Mouse (Mus musculus): ENCODE measurements around the gene Piezo1. TPM values are rescaled to one million over a fixed set of nuclear protein-coding genes. Genes with fewer than 3 reads are reported as not detected.

Gene Piezo1
- total and polyA plus RNA-seq, 2 experiments from 2014 or later = 1.2 to 10.0 TPM

- Histone ChIP-seq H3K36me3 (ENCODE audit: insufficient read depth, low read length) (no peaks in the 10 kb centered on the region), H3K9ac (replicated peaks; ENCODE audit: low read length) (0 out of 2 replicates have a peak overlapping the region, but pooled peaks have one; percentile 13), H3K4me3 (ENCODE audit: low read length) (no peak overlapping the region), H3K4me1 (ENCODE audit: insufficient read depth, low read length) (peaks cover 22% of the 10 kb centered on the region), H3K27ac (peak overlapping the region; percentile 76; the same call in 1 of the 2 replicates), H3K4me2 (ENCODE audit: low read depth, low read length) (no peak overlapping the region), H3K9me3 (ENCODE audit: low read length) (no peaks in the 10 kb centered on the region), H3K27me3 (ENCODE audit: insufficient read depth, low read length) (no peaks in the 10 kb centered on the region)
- ATAC-seq = no peak
- TF ChIP-seq CTCF (IDR thresholded peaks at IDR 0.05; ENCODE audit: low read depth) = no peak
- DNase-seq (ENCODE audit: low spot score) = no peak
- 76% methylated on average over 6 of the region's 6 CpGs for whole genome bisulfite sequencing
These were observed 26.1 kb downstream of the Piezo1 start for GRCm38 (mm10) chr8:122525004-122525403.

GRCm38 (mm10) chr8:122524506-122524905 lies 26.6 kb downstream of the Piezo1 start:
- Histone ChIP-seq H3K4me2 (ENCODE audit: low read depth, low read length) (peak overlapping the region; percentile 33), H3K4me3 (ENCODE audit: low read length) (no peak overlapping the region), H3K4me1 (ENCODE audit: insufficient read depth, low read length) (peaks cover 22% of the 10 kb centered on the region), H3K27me3 (ENCODE audit: insufficient read depth, low read length) (no peaks in the 10 kb centered on the region), H3K36me3 (ENCODE audit: insufficient read depth, low read length) (no peaks in the 10 kb centered on the region), H3K9ac (replicated peaks; ENCODE audit: low read length) (no peak overlapping the region), H3K9me3 (ENCODE audit: low read length) (no peaks in the 10 kb centered on the region), H3K27ac (peak overlapping the region; percentile 76; the same call in 1 of the 2 replicates)
- DNase-seq (ENCODE audit: low spot score) (no peak), ATAC-seq (no peak)
- 56% methylated on average over 6 of the region's 6 CpGs for WGBS
- no peak for TF ChIP-seq CTCF (IDR thresholded peaks at IDR 0.05; ENCODE audit: low read depth)

- H3K27me3 ChIP-seq (ENCODE audit: insufficient read depth, low read length) = no peaks in the 10 kb centered on the region
- H3K4me2 ChIP-seq (ENCODE audit: low read depth, low read length) = peak overlapping the region; percentile 33
- H3K9me3 ChIP-seq (ENCODE audit: low read length) = no peaks in the 10 kb centered on the region
- peaks cover 22% of the 10 kb centered on the region for H3K4me1 ChIP-seq (ENCODE audit: insufficient read depth, low read length)
- 0 out of 2 replicates have a peak overlapping the region, but pooled peaks have one; percentile 19 for H3K9ac ChIP-seq (replicated peaks; ENCODE audit: low read length)
- DNase-seq (ENCODE audit: low spot score) (peak; percentile 66), ATAC-seq (peak; percentile 69)
- 12% methylated on average over 23 of the region's 23 CpGs for WGBS
- H3K4me3 ChIP-seq (ENCODE audit: low read length) = no peak overlapping the region
- peak overlapping the region; percentile 76 for H3K27ac ChIP-seq
- H3K36me3 ChIP-seq (ENCODE audit: insufficient read depth, low read length) = no peaks in the 10 kb centered on the region
- no peak for TF ChIP-seq CTCF (IDR thresholded peaks at IDR 0.05; ENCODE audit: low read depth)
These were observed 27.3 kb downstream of the Piezo1 start for GRCm38 (mm10) chr8:122523652-122524360.

- no peaks in the 10 kb centered on the region for H3K9me3 ChIP-seq (ENCODE audit: low read length)
- 54% methylated on average over 14 of the region's 14 CpGs for WGBS
- H3K4me2 ChIP-seq (ENCODE audit: low read depth, low read length) = peak overlapping the region; percentile 33
- no peak for TF ChIP-seq CTCF (IDR thresholded peaks at IDR 0.05; ENCODE audit: low read depth)
- H3K27me3 ChIP-seq (ENCODE audit: insufficient read depth, low read length) = no peaks in the 10 kb centered on the region
- ATAC-seq (peak; percentile 67), DNase-seq (ENCODE audit: low spot score) (peak; percentile 54)
- H3K4me3 ChIP-seq (ENCODE audit: low read length) = no peak overlapping the region
- H3K36me3 ChIP-seq (ENCODE audit: insufficient read depth, low read length) = no peaks in the 10 kb centered on the region
- H3K4me1 ChIP-seq (ENCODE audit: insufficient read depth, low read length) = peaks cover 22% of the 10 kb centered on the region
- H3K27ac ChIP-seq = peak overlapping the region; percentile 76
- H3K9ac ChIP-seq (replicated peaks; ENCODE audit: low read length) = 0 out of 2 replicates have a peak overlapping the region, but pooled peaks have one; percentile 13
These were observed 28.1 kb downstream of the Piezo1 start for GRCm38 (mm10) chr8:122522796-122523651.

GRCm38 (mm10) chr8:122520611-122521010 lies 30.5 kb downstream of the Piezo1 start:
- Histone ChIP-seq H3K4me2 (ENCODE audit: low read depth, low read length) (no peak overlapping the region), H3K4me3 (ENCODE audit: low read length) (no peak overlapping the region), H3K27me3 (ENCODE audit: insufficient read depth, low read length) (no peaks in the 10 kb centered on the region), H3K4me1 (ENCODE audit: insufficient read depth, low read length) (peaks cover 22% of the 10 kb centered on the region), H3K36me3 (ENCODE audit: insufficient read depth, low read length) (no peaks in the 10 kb centered on the region), H3K9ac (replicated peaks; ENCODE audit: low read length) (no peak overlapping the region), H3K27ac (no peak overlapping the region), H3K9me3 (ENCODE audit: low read length) (no peaks in the 10 kb centered on the region)
- 61% methylated on average over 11 of the region's 11 CpGs for WGBS
- ATAC-seq = no peak
- no peak for TF ChIP-seq CTCF (IDR thresholded peaks at IDR 0.05; ENCODE audit: low read depth)
- no peak for DNase-seq (ENCODE audit: low spot score)

GRCm38 (mm10) chr8:122517541-122518190 lies 33.5 kb downstream of the Piezo1 start:
- Histone ChIP-seq H3K4me2 (ENCODE audit: low read depth, low read length) (no peak overlapping the region), H3K27ac (peak overlapping the region; percentile 41; the same call in 1 of the 2 replicates), H3K9me3 (ENCODE audit: low read length) (no peaks in the 10 kb centered on the region), H3K36me3 (ENCODE audit: insufficient read depth, low read length) (no peaks in the 10 kb centered on the region), H3K4me1 (ENCODE audit: insufficient read depth, low read length) (no peaks in the 10 kb centered on the region), H3K4me3 (ENCODE audit: low read length) (no peak overlapping the region), H3K27me3 (ENCODE audit: insufficient read depth, low read length) (no peaks in the 10 kb centered on the region), H3K9ac (replicated peaks; ENCODE audit: low read length) (no peak overlapping the region)
- TF ChIP-seq CTCF (IDR thresholded peaks at IDR 0.05; ENCODE audit: low read depth) = no peak
- WGBS = 35% methylated on average over 6 of the region's 6 CpGs
- ATAC-seq = no peak
- DNase-seq (ENCODE audit: low spot score) = no peak
